Mouse (Mus musculus) retina, postnatal 1 day (tissue): ENCODE data around the gene Pzp.

Experiments
- DNase-seq: peaks from one replicate; pipeline ENCODE4 v3.0.0-alpha.2; 2012

The Pzp gene

DNA sequence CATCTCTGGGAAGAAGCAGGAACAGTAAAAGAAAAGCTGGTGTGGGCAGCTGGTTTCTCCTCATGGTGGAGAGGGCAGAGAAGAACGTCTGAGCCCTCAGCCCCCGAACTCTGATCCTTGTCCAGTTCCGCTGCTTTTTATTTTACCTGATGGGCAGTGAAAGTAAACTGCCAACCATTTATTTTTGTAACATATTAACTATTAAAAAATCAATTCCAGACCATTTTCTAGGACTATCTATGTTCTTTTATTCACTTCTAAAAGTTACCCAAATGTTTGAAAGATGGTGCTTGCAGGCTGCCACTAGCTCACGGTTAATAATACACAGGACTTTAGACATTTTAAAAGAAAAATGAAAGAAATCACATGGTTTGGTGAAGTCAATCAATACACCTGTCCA is at the start of gene Pzp:
Pzp (minus strand) TSS at position 120 of the 400 bp plus-strand sequence.
- no peak for DNase-seq

DNA sequence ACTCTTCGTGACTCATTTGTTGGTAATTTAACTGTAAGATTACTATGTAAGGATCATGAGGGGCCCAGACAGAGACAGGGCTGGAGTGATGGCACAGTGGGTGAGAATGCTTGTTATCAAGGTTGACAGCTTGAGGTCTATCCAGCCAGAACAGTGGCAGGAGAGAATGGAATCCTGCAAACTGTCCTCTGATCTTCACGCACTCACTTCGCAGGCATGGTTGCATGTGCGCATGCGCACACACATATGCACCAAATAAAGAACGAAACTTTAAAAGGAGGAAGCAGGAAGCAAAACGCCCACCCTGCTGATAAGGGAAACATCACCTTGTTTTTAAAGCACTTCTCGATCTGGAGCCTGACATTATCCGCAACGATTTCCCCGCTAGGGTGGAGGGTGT is 40.1 kb upstream of the Pzp start:
- DNase-seq, result no peak

DNA sequence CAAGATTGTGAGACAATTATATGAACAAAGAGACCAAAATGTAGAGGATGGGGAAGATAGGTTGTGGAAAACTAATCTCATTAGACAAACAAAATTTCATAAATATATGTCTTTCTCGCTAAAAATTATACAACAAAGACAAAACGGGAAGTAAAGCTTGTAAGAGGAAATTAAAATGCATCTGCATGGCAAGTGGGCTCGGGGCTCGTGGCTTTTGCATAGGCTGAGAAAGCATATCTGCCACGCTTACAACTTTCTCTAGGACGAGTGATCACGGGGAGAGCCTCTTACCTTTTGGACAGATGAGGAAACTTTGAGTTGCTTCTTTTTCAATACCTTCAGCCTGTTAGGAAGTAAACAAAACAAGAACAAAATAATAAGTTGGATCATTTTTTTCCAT is 27.5 kb upstream of the Pzp start:
- no peak for DNase-seq

DNA sequence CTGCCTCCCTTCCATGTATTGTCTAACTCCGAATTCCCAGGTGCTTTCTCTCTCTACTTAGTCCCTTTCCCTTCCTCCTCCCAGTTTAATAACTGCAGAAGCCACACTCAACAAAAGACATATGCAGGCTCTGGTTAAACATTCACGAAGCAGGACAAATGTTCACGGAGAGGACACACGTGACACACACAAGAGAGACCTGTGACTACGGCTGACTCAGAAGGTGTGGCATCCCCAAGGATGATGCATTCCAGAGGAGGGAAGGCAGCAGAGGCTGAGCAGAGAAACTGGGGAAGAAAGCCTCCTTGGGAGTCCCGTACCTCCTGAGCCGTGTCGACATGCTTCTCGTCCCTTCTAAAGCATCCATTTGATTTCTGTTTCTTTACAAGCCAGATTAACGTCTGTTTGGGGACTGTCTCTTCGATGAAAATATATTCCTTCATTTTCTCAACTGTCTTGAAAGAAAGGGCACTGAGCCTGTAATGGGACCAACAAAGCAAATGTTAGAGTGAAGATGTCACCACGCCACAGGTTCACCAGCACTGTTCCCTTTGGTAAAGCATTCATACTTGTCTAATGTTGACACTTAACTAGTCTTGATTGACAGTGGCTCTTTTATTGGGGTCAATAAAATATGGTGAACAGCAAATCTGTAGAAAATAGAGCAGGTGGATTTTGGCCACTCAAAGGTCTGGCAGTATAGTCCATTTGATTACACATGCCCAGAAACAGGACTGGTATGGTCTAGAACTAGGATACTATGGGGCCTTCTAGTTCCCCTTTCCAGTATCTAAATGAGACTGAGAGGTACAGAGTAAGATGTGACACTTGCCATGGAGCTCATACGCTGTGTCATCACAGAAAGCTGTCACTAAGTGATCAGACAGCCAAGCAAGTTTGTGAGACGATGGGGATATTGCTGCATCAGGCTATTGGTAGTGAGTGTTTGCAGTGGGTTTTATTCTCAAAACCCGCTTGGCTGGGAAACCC is 23.2 kb upstream of the Pzp start:
- DNase-seq, result no peak

DNA sequence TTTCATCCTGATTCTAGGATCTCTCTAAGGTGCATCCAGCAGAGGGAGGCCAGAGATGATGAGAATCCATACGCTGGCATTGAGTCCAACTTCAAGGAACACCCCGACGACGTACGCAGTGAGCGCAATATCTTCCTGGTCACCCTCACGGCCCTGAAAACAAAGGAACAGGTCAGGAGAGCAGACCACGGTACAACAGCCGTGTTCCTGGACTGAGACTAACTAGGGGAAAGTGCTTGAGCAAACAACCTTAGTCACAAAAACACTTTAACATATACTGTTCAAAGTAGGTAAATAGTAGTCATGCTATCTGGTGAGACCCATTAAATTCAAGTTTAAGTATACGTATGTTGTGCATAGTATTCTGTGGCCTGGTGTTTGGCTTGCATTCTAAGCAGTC is 22.0 kb upstream of the Pzp start:
- no peak for DNase-seq

DNA sequence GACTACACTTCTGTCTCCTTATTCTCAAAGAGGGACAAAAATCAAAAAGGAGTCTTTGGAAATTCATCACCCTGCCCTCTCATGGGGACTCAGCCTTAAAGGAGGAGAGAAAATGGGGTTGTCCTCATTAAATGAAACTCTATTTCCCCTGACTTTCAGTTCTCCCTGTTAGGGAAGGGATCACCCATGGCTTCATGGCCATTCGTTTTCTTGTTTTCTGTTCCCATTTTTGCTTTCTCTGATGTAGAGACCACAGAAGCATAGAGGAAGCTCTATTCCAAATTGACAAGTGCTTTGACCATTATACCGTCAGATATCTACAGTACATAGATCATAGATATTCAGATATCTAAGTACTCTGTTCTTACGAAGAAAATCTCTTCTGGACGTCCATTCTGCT is 18.9 kb upstream of the Pzp start:
- no peak for DNase-seq

DNA sequence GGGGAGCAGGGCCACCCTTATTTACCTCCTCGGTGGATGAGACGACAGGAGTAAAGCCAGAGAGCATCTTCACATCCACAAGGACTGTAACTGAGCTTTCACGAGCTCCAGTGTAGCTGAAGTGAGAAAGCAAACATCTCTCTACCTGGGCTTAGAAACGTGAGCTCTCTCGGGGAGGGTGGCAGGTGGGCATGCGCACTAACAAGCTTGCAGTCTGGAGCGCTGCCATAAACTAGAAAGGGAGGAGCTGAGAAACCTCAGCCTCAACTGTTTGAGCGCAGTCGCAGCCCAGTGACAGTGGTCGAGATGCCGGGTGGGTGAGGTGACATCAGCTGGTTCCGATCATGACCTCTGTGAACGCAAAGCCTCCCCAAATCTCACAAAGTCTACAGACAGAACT is 16.7 kb upstream of the Pzp start:
- DNase-seq, result no peak

DNA sequence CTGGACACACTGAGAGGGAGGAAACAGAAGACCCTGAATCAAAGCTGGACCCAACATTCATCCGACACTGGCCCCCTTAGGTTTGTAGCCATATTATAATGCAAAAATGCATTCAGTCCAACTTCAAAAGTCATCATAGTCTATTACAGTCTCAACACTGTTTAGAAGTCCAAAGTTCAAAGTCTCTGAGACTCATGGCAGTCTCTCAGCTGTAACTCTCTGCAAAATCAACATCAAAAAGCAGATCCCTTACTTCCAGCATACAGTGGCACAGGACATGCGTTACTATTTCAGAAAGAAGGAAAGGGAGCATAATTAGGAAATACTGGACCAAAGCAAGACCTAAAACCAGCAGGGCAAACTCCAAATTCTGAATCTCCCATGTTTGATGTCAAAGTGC is 8.7 kb upstream of the Pzp start:
- DNase-seq, result no peak

DNA sequence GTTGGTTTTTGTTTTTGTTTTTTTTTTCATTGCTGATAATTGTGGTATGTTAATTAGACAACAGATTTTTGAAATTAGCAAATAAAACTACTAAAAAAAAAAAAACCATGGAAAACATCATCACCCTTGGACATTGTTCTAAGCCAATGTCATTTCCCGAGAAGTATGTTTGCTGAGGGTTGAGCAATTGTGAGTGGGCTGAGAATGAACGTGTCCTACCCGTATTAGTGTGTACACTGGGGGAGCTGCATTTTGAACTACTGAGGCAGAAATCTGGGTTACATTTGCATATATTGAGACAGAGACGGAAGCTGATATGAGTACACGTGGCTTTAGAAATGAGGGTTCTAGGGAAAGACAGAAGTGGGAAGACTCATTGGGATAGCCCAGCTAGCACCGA is 6.8 kb upstream of the Pzp start:
- no peak for DNase-seq

DNA sequence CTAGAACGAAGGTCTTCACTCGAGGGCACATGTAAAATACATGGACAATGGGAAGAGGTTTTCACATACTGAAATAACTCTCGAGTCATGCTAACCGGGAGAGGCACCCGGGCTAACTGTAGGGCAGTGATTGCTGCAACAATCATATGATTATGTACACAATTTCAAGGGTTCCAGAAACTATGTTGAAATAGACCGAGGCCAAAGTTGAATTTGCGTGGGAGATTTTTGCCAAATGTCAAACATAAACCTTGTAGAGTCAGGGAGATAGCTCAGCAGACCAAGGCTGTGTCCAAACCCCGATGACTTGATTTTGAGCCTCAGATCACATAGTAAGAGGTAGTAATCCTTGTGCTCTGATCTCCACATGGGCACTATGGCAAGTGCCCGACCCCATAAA is 6.2 kb upstream of the Pzp start:
- no peak for DNase-seq

DNA sequence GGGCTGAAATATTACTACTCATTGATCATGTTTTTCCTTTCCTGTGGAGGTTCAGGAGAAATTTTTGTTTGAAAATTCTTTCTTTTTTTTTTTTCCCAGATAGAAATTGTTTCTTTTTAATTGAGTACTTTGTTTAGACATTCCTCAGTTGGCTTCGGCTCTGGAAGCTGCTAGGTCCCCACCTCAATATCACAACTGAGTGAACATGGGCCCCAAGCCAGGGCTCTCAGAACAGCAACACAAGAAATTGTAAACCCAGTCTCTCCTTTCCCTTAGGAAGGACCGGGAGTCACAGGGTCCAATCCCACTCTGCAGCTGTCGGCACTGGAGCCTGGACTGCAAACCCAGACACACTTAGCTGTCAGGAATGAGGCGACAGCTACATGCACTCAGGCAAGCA is 2.0 kb upstream of the Pzp start:
- DNase-seq, result no peak

DNA sequence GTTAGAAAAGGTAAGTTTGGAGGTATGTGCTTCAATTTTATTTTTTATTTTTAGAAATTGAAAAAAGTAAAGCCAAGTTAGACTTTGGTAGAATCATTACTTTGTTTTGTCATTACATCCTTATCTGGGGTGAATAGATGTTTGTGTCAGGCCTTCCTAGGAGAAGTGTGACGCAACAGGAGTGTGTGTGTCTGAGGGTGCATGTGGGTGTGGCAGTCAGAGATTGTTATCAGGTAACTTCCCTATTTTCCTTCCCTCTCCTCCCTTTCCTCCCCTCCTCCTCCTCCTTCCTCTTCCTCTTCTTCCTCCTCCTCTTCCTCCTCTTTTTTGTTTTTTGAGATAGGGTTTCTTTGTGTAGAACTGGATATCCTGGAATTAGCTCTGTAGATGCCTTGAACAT is 590 bp upstream of the Pzp start:
- no peak for DNase-seq

DNA sequence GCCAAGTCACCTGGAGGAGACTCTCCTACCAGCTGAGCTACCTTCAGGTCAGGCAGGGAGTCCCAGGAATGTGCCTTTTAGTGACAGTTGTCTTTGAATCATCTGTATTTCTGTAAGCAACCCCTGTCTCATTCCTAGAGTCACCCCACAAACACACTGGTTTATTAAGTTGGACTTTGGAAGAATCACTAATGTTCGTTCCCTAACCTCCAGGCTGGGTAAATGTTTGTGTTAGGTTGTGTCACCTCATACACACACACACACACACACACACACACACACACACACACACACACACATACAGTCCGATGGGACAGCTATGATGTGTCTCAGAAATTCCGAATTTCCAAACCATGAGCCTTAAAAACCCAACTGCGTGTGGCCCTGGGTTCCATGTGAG is 719 bp downstream of the Pzp start:
- no peak for DNase-seq

DNA sequence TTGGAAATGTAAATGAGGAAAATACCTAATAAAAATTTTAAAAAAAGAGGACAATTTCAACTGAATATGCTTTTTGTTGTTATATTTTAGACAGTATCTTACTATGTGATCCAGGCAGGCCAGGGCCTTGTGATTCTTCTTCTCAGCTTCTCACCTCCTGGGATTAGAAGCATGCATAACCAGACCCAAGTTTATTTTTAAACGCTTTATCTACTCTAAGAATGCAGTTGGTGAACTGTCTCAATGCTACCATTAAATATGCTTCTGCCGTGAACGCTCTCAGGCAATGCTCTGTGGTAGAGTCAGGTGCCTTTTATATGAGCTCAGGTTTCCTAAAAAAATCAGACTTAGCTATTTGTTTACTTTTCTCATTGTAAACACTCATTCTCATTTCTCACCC is 3.2 kb downstream of the Pzp start:
- DNase-seq, result no peak

DNA sequence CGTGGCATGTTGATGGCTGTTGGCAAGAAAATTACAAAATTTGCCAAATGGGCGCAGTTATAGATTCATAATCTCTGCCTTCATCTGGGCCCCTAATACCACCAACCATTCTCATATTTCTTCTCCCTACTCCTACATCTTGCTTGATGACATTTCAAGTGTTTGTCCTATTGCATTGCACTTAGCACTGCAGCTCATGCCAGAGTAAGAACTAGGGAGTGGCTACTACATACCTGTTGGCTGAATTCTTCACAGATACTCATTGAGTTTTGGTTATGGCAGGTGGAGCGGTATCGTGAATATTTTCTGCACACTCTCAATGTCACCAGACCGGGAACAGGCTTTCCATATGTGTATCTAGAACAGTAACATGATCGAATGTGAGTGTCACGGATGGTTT is 7.4 kb downstream of the Pzp start:
- DNase-seq, result no peak

DNA sequence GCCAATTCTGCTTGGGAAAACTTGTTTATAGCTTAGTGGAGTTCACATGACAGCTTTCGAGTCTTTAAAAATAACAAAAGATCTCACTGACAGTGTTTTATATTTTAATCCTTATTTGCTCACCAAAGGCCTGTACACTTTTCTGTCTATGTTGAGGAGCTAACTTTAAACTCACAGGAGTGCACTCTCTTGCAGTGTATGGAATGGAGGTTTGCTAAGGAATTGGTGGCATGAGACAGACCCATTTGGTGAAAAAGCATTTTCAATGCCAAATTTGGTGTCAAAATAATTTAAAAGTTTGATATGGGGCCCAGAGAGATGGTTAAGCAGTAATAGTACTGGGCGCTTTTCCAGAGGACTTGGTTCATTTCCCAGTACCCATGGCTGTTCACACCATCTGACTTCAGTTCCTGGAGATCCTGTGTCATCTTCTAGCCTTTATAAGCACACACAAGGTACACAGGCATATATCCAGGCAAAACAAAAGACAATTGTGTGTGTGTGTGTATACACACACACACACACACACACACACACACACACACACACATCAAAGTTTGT is 20.8 kb downstream of the Pzp start:
- DNase-seq, result no peak

DNA sequence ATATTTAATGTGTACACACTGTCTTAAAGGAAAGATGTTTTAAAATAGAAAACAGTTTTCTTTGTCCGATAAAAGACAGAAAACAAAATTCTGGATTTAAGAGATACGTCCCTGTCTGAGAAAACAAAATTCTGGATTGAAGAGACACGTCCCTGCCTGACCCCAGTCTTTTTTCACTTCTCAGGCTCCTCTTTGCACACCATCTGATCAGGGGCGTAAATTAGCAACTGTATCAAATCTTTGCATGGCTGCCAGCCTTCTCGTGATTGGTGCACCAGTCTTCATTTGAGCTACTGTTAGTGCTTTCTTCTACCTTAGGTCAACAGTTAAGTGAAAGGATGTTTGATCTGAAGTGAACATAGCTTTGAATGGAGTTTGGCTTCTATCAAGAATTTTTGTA is 21.8 kb downstream of the Pzp start:
- no peak for DNase-seq

DNA sequence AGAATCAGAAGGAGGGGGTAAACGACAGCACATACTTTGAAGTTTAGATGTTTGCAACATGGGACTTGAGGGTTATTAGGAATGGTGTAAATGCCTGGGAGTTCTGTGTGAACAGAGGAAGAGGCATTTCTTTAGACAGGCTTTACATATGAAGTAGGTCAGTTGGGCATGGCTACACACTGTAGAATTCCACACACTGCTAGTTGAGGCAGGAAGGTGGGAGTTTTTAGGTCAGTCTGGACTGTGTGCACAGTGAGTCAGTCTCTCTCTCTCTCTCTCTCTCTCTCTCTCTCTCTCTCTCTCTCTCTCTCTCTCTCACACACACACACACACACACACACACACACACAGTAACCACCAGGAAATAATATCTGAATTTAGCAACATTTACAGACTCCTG is 31.2 kb downstream of the Pzp start:
- no peak for DNase-seq

DNA sequence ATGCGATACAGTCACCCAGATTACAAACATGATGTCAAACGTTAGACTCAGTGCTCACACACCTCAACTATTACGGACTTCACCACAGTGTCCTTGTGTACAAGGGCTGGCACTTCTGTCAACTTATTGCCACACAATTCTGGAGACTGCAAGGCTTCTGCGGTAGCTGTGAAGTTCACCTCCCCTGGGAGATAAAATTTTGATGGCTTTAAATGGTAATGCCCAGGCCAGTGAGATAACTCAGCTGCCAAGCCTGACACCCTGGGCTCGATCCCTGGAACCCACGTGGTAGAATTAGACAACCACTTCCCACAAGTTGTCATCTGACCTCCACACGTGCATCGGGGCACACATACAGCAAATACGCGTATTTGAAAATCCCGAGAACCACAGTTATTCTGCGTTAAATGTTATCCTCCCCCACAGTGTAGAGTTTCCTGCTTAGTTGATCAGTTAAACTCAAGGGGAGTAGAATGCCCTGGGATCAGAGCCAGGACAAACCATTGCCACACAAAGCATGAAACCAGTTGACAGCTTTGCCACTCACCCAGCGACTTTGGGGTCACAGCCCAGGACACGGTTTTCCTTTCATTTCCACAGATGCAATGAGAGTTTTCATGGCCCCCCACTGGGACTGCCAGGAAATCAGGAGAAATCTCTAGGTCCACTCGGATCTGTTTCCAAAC is 31.7 kb downstream of the Pzp start:
- DNase-seq, result no peak

DNA sequence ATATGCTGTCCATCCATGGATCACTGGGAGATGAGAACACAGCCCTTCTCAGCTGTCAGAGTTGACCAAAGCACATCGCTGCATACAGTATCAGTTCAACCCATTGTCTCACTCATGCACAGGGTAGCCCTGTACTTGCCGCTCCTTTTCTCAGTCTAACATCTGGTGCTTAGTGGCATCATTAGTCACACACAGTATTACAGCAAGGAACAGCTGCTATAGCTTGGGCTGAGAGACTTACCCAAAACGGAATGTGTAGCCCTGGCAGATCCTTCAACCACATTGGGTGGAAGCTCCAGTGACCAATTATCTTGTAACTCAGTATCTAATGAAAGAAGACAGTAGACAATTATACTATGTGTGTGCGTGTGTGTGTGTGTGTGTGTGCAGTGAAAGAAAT is 34.6 kb downstream of the Pzp start:
- DNase-seq, result peak; percentile 60

DNA sequence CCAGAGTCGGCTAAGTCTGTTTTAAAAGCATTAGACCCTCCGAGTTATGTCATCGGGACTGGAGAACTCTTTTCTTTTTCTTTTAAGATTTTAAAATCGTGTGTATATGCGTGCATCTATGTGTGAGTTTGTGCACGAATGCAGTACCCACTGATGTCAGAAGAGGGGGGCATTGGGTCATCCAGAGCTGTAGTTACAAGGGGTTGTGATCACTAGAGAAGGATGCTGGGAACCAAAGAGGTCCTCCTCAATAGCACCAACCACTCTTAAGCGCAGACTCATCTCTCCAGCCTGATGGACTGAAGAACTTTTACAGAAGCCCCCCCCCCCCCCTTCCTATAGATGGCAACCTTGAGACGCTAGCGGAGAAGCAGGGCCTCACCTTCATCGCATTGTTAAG is 36.4 kb downstream of the Pzp start:
- no peak for DNase-seq

DNA sequence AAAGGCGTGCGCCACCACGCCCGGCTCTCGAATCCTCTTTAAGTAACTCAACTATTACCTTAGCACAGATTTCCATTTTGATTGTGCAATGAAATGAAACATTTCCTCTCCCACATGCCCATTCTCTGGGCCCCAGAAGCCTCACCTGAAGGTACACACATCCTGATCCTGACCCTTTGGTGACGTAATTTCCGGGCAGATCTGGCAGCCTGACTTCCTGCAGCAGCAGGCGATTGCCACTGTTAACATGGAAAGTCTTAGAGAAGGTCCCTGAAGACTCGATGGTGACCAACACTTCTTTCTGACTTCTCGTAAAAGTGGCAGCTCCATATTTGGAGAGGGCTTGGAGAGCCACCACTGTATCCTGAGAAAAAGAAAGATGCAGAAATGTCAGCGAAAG is 38.8 kb downstream of the Pzp start:
- DNase-seq, result no peak

DNA sequence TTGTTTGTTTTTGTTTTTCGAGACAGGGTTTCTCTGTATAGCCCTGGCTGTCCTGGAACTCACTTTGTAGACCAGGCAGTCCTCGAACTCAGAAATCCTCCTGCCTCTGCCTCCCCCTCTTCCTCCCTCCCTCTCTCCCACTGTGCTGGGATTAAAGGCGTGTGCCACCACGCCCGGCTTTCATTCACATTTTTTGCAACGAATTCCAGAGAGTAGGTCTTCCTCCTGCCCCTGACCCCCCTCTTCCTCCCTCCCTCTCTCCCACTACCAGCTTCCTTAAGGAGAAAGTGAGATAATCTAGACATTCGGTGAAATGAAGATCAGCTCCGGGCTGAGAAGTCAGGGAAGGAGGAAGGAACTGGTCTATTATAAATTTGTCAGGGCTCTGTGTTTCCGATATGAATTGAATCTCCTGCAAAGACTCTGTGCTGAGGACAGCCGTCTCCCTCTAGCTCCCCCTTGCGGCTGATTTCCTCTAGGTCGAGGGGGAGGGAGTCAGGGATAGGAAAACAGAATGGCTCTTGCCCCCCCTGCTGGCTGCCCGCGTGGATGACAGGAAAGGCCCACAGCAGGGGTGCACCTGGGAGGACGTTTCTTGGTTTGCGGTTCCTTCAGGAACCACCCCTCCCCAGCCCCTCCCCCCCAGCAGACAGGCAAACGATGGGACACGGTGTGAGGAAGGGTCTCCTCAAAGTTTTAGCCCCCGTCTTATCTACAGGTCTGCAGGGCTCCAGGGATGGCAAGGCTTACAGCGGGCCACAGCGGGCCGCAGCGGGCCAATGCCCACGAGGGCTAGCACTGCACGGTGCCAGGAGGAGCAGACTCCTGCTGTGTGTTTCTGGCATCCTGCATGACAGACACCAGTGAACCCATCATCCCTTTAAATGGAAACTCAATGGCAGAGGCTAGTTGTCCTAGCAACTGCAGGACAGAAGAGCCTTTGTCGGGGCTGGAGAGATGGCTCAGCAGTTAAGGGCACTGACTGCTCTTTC is 46.8 kb downstream of the Pzp start:
- DNase-seq, result peak; percentile 95
